Mouse (Mus musculus): Measurements from ENCODE around the gene Arhgap5. TPM values are rescaled to one million over a fixed set of nuclear protein-coding genes. Genes with fewer than 3 reads are reported as not detected.
"Not testable (repeated sequence)": the region's sequence is repeated elsewhere in the genome, so short reads cannot be mapped to it uniquely, and the experiment has no call there.

Arhgap5 gene
- polyA plus RNA-seq, 1 experiment from 2014 or later = 12.9 TPM

DNA sequence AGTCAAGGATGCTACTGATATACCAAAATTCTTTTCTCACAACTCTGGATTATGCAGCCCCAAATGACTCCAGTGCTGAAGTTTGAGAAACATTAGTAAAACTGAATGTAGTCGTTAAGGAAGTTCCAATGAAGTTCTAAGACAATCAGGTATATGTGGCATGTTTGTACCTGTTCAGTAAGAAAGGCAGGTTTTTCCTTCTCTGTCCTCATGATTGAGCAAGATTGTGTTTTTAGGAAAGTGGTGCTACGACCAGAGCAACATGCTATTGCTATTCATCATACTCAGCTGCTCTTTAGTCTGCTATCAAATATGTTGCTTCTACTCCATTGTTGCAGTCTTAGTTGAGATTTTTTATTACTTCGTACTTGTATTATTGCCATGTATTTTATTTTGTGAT is 26.0 kb downstream of the Arhgap5 start:
- DNase-seq (ENCODE audit: low spot score) = no peak

DNA sequence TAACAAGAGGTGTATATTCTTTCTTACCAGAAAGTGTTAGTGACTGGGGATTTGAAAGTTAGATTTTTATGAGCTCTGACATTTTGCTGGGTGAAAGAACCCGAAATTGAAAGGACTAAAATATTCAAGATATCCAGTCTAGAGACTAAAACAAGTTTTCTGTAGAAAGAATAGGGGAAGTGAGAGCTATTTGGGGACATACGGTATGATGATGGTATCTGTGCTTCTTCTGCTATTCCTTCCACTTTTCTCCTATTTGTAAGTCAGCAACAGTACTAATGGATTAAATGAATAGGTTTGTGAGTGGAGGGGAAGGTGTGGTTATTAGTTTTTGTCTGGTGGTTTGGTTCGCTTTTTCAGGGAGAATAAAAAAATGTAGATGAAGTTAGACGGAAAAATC is 37.5 kb downstream of the Arhgap5 start:
- no peak for DNase-seq (ENCODE audit: low spot score)

- no peak for DNase-seq (ENCODE audit: low spot score)
Observed at GRCm38 (mm10) chr12:52544532-52544931, 40.8 kb downstream of the Arhgap5 start.

DNA sequence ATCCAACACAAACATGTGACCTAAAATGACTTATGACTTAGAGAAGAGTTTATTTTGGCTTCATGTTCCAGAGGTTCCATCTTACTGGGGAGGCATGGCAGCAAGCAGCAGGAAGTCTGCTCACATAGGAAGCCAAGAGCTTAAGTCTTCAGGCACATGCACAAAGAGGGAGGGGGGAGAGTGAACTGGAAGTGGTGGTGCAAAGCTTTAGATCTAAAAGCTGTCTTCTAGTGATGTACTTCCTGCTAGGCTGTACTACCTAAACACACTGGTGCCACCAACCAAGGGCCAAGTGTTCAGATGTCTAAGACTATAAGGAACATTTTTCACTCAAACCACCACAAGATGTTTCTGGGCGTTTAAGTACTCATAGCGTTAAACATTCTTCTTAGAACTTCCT is 48.3 kb downstream of the Arhgap5 start:
- peak; percentile 49 for DNase-seq (ENCODE audit: low spot score)

- DNase-seq (ENCODE audit: low spot score) = no peak
Observed at GRCm38 (mm10) chr12:52555188-52555876, 51.6 kb downstream of the Arhgap5 start.

DNA sequence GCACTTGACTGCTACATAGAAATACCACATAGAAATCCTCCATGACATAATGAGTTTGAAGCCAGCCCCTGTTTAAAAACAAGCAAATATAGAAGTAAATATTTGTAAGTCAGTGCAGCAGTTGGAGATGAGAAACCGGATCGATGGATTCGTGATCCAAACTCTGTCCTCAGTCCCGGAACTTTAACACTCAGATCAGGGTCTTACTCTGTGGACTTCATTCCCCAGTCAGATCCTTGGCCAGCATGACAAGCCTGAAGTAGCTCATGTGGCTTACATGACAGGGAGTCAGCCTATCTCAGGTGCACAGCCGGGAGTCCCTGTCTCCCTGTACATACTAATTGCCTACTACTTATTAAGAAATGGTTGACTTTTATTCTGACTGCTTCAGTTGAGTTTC is 61.9 kb downstream of the Arhgap5 start:
- no peak for DNase-seq (ENCODE audit: low spot score)

DNA sequence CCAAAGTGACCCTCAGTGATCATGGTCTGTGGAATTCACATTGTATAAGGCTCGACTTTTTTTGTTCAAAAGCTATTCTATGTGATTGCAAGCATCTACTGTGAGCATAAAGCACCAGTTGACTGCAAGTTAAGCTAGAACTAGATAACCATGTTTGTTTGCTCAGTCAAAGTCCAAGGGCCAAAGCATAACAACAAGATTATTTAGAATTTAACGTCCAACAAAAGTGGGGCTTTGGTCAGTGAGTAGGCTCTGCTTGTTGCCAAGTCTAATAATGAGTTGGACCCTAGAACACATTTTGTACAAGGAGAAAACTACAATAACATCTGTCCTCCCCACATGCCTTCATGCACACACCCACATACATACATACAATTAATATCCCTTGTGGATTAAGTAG is 69.6 kb downstream of the Arhgap5 start:
- DNase-seq (ENCODE audit: low spot score) = no peak

DNA sequence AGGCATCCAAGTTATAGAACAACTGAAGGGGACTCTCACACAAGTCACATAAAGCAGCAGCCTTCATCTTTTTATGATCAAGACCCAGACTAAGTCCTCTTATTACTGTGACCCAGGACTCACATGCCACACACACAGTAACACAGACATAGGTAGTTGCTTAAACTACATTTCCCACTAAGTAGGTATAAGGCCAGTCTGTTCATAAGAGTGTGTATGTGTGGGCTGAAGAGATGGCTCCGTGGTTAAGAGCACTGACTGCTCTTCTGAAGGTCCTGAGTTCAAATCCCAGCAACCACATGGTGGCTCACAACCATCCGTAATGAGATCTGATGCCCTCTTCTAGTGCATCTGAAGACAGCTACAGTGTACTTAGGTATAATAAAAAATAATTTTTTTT is 82.7 kb downstream of the Arhgap5 start:
- DNase-seq (ENCODE audit: low spot score) = not testable (repeated sequence)

DNA sequence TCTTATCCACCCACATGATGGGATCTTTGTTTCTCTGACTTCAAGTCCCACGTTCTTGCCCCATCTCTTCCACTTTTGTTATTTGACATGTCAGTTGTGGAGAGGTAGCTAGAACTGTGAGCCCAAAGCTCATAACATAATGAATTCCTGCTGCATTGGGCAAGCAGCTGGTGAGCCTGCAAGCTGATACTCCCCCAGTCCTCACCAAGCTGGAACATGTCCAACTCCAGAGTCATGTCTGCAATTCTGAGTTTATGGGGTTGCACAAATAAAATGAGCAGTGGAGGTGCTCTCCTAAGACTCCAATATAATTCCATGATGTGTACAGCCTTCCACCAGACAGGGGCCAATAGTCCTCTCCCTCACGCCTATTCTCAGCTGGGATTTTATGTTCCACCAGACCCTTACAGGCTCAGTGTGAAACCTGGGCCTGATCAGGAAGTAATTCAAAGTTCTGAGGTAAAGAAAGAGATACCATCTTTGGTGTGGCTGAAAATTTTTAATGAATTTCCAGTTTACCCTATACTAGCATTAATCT is 83.8 kb downstream of the Arhgap5 start:
- no peak for DNase-seq (ENCODE audit: low spot score)

DNA sequence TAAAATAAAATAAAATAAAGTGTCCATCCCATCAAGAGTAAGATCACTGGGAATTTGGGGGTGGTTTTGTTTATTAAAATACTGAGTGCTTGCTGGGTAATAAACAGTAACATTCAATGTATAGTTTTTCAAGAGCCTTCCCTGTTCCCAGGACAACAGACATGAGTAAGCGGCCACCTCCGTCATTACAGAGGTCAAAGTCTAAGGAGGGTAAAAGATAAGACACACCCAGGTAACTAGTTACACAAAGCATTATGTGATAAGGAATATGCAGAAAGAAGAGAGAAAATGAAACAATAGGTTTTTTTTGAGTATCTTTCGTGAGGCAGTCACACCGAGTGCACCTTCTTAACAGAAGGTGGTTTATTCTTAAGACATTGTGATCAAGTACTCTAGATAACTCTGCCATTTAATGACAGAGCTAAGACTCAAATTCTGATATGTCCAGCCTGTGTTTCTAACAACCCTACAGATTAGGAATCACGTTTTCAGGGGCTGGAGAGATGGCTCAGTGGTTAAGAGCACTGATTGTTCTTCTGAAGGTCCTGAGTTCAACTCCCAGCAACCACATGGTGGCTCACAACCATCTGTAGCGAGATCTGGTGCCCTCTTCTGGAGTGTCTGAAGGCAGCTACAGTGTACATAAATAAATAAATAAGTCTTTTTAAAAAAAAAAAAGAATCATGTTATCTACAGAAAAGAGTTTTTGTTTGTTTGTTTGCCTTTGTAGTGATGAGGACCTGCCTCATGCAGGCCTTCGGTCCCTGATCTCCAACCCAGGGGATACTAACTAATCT is 91.8 kb downstream of the Arhgap5 start:
- no peak for DNase-seq (ENCODE audit: low spot score)

DNA sequence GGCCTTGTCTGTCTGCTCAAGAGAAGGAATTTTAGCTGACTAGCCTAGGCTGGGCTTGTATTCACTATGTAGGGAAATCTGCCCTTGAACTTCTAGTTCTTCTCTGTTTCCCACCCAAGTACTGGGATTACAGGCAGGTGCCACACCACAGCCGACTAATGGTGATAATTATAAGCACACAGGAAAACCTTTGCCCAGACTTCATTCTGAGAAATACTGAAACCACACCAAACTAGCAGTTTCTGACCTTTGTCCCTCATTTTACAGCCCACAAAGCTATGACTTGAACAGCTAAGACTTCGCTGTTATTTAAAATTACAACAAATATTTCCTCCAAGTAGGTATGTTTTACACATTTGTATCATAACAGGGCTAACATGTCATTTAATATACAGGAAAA is 98.7 kb downstream of the Arhgap5 start:
- no peak for DNase-seq (ENCODE audit: low spot score)

- peak; percentile 94 for DNase-seq (ENCODE audit: low spot score)
Observed at GRCm38 (mm10) chr12:52602883-52603694, 99.3 kb downstream of the Arhgap5 start.

DNA sequence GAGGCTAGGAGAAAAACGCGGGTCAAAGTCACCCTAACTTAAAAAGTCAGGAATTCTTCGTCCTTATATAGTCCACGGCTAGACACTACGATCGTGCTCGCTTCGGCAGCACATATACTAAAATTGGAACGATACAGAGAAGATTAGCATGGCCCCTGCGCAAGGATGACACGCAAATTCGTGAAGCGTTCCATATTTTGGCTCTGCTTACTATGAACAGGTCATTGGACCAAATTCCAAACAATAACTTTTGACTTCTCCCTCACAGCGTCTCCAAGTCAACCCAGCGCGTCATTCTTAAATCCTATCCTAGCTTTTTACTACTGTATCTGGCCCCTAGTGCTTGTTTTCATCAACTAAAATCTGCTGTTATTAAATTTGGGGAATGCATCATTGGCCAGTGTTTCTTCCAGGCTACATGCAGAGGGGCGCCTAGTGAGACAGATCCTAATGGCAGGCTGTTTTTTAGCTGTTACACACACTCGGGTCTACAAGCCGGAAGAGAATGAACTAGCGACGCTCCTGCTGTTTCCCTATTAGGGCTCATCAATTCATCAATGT is 100.0 kb downstream of the Arhgap5 start:
- DNase-seq (ENCODE audit: low spot score) = no peak

- DNase-seq (ENCODE audit: low spot score) = peak; percentile 96
Observed at GRCm38 (mm10) chr12:52604256-52604991, 100.7 kb downstream of the Arhgap5 start.

DNA sequence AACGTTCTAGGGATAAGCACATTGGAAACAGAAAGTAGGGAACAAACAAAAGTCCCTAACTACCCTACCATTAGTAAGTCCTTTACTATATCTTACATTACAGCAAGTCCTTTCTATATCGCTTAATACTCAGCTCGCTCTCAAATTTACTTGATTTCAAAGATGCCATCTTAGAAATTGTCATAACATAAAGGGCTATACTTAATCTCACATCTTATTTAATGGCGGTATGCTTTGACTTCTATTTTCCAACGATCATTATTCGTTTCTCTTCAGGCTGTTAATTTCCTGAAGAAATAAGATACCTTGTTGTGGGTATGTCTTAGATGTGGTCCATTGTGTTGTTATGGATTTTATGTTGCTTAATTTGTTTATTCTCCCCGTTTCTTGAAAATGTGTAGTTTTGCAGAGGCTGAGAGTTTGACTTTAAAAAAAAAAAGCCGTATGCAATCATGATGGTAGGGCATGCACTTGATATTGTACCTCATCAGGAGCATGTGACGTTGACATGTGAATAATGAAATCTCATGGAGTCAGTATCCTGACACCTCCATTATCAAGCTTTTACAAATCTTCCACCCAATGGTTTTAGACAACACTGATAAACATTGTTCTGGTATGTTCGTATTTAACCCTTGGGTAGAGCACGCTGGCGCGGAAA is 101.3 kb downstream of the Arhgap5 start:
- DNase-seq (ENCODE audit: low spot score) = no peak

DNA sequence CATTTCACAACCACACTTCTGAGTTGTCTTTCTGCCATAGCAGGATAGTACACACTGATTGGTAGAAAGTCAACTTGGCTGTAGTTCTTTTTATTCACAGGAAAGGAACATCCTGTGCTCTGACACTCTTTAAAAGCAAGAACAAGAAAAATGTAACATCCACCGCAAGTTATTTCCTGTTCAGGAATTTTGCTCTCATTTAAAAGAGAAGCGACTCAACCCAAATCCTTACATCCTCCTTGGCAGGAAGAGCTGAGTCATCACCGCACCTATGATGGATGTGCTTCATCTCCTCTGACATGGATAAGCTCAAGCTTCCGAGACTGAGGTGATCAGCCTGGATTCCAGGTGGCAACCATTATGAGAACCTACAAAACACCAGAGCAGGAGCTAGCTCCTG is 103.6 kb downstream of the Arhgap5 start:
- DNase-seq (ENCODE audit: low spot score) = peak; percentile 37

DNA sequence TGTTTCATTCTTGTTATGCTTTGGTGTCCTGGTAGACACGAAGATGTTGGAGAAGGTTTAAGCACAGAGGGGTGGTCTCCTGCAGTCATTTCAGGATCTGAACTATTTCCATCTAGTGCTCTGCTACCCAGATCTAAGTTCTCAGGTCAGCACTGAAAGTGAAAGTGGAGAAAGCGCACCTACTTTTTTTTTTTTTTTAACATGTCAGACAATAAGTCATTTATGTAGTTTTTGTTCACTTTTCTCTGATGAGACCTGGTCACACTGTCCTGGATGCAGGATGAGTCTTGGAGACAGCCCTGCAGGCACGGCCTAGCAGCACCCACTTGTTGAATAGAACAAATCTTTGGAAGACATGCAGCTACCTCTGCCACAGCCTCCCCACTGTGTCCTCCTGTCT is 111.9 kb downstream of the Arhgap5 start:
- no peak for DNase-seq (ENCODE audit: low spot score)

GRCm38 (mm10) chr12:52618418-52619040 is 114.8 kb downstream of the Arhgap5 start:
- DNase-seq (ENCODE audit: low spot score) = peak; percentile 26

DNA sequence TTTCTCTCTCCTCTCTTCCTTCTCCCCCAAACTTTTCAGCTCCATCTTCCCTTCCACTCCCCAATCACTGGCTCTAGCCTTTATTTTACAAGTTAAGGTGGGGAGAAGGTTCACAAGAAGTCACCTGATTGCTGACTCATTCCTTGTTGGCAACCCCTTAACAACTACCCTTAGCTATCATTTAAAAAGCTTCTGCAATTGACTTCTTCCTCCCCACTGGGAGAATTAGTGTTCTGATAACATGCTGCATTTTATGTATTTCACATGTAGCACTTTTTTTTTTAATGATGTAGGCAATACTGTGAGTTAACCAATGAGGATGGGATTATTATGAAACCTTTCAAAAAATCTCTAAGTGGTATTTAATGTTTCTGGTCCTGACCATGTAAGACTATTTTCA is 115.9 kb downstream of the Arhgap5 start:
- DNase-seq (ENCODE audit: low spot score) = no peak
